ENCODE assay signal across 8 mouse cellular contexts in genomic region chr19:32387403-32388190, GRCm38 (mm10). TPM values are rescaled to one million over a fixed set of nuclear protein-coding genes. Genes with fewer than 3 reads are reported as not detected.
DNase-seq lines count a peak whose midpoint lies in the region; ATAC-seq and TF ChIP-seq lines count a peak whose summit lies in the region.

No protein-coding gene starts in this region.

- H3K9ac ChIP-seq in intestine, postnatal 0 days (ENCODE audit: low read depth, low read length): peak overlapping the region; percentile 70
- peak overlapping the region; percentile 77 for H3K9ac ChIP-seq in limb, embryonic 13.5 days
- peak overlapping the region; percentile 95 for H3K9ac ChIP-seq in midbrain, embryonic 16.5 days (ENCODE audit: low read depth, low read length)
- peak overlapping the region; percentile 79 for H3K9ac ChIP-seq in stomach, embryonic 14.5 days (replicated peaks; ENCODE audit: low read depth, low read length)

- TF ChIP-seq CTCF in intestine, postnatal 0 days (IDR thresholded peaks at IDR 0.05; ENCODE audit: low read depth): peak; percentile 60

- peak overlapping the region; percentile 97 for H3K4me2 ChIP-seq in intestine, postnatal 0 days (replicated peaks; ENCODE audit: low read depth)
- H3K4me2 ChIP-seq in limb, embryonic 13.5 days (replicated peaks): peak overlapping the region; percentile 92
- peak overlapping the region; percentile 84 for H3K4me2 ChIP-seq in midbrain, embryonic 16.5 days (ENCODE audit: low read length)
- H3K4me2 ChIP-seq in stomach, embryonic 14.5 days (replicated peaks; ENCODE audit: low read depth, low read length): peak overlapping the region; percentile 96

- H3K27ac ChIP-seq in intestine, postnatal 0 days (ENCODE audit: low read depth, low read length): peak overlapping the region; percentile 87
- peak overlapping the region; percentile 94; the same call in 1 of the 2 replicates for H3K27ac ChIP-seq in limb, embryonic 13.5 days
- H3K27ac ChIP-seq in midbrain, embryonic 16.5 days (ENCODE audit: low read length): peak overlapping the region; percentile 99
- peak overlapping the region; percentile 96 for H3K27ac ChIP-seq in stomach, embryonic 14.5 days (ENCODE audit: low read length)

- peak; percentile 53 for DNase-seq in 3T3-L1 (ENCODE audit: low read depth, low spot score)
- peak; percentile 60 for DNase-seq in T-cell, adult 2 months (ENCODE audit: low spot score)
- peak; percentile 71 for DNase-seq in embryo, embryonic 10 days (ENCODE audit: low spot score)
- DNase-seq in heart, adult 18-20 months: peak; percentile 68 to 80

- no peaks in the 10 kb centered on the region for H3K36me3 ChIP-seq in intestine, postnatal 0 days (ENCODE audit: control insufficient read depth, insufficient read depth)
- H3K36me3 ChIP-seq in limb, embryonic 13.5 days: 0 out of 2 replicates have a peak, but pooled peaks cover 3% of the 10 kb centered on the region
- no peaks in the 10 kb centered on the region for H3K36me3 ChIP-seq in midbrain, embryonic 16.5 days (ENCODE audit: control insufficient read depth, insufficient read depth, low read length)
- no peaks in the 10 kb centered on the region for H3K36me3 ChIP-seq in stomach, embryonic 14.5 days (ENCODE audit: control insufficient read depth, insufficient read depth, low read length)

- H3K4me3 ChIP-seq in intestine, postnatal 0 days (ENCODE audit: low read depth, low read length): peak overlapping the region; percentile 76
- H3K4me3 ChIP-seq in limb, embryonic 13.5 days: peak overlapping the region; percentile 84
- peak overlapping the region; percentile 92 for H3K4me3 ChIP-seq in midbrain, embryonic 16.5 days (ENCODE audit: low read depth, low read length)
- H3K4me3 ChIP-seq in stomach, embryonic 14.5 days (ENCODE audit: low read depth, low read length): peak overlapping the region; percentile 84

- under 1% methylated on average over 66 of the region's 74 CpGs for WGBS in intestine, postnatal 0 days
- WGBS in limb, embryonic 13.5 days: under 1% methylated on average over 65 of the region's 74 CpGs
- WGBS in midbrain, embryonic 16.5 days: under 1% methylated on average over 67 of the region's 74 CpGs
- WGBS in stomach, embryonic 14.5 days: under 1% methylated on average over 72 of the region's 74 CpGs

- peak; percentile 20 for ATAC-seq in intestine, postnatal 0 days
- ATAC-seq in limb, embryonic 13.5 days (ENCODE audit: low FRiP score, low read depth): peak; percentile 20; the same call in 1 of the 2 replicates
- ATAC-seq in midbrain, embryonic 16.5 days: peak; percentile 46
- ATAC-seq in stomach, embryonic 14.5 days (ENCODE audit: insufficient number of reproducible peaks, insufficient read depth, low FRiP score, low read depth): peak; percentile 12; the same call in 1 of the 2 replicates

- H3K4me1 ChIP-seq in intestine, postnatal 0 days (replicated peaks; ENCODE audit: control insufficient read depth, insufficient read depth, low read length): peaks cover 8% of the 10 kb centered on the region
- peaks cover 28% of the 10 kb centered on the region for H3K4me1 ChIP-seq in limb, embryonic 13.5 days
- peaks cover 15% of the 10 kb centered on the region for H3K4me1 ChIP-seq in midbrain, embryonic 16.5 days (ENCODE audit: control insufficient read depth, insufficient read depth, low read length)
- peaks cover 9% of the 10 kb centered on the region; the same call in 1 of the 2 replicates for H3K4me1 ChIP-seq in stomach, embryonic 14.5 days (ENCODE audit: control insufficient read depth, insufficient read depth, low read length)

- no peaks in the 10 kb centered on the region for H3K27me3 ChIP-seq in intestine, postnatal 0 days (replicated peaks; ENCODE audit: control insufficient read depth, insufficient read depth, low read length)
- no peaks in the 10 kb centered on the region for H3K27me3 ChIP-seq in limb, embryonic 13.5 days
- H3K27me3 ChIP-seq in midbrain, embryonic 16.5 days (ENCODE audit: control insufficient read depth, insufficient read depth, low read depth, low read length): no peaks in the 10 kb centered on the region
- no peaks in the 10 kb centered on the region for H3K27me3 ChIP-seq in stomach, embryonic 14.5 days (ENCODE audit: control insufficient read depth, insufficient read depth, low read length)

- no peaks in the 10 kb centered on the region for H3K9me3 ChIP-seq in intestine, postnatal 0 days (ENCODE audit: control insufficient read depth)
- H3K9me3 ChIP-seq in limb, embryonic 13.5 days: no peaks in the 10 kb centered on the region
- H3K9me3 ChIP-seq in midbrain, embryonic 16.5 days (replicated peaks; ENCODE audit: control insufficient read depth, low read length, poor library complexity, severe bottlenecking): 0 out of 2 replicates have a peak, but pooled peaks cover 3% of the 10 kb centered on the region
- H3K9me3 ChIP-seq in stomach, embryonic 14.5 days (ENCODE audit: control insufficient read depth, low read depth, low read length): no peaks in the 10 kb centered on the region

RNA-seq across cellular contexts. Expression of gene Sgms1, which starts 1.9 kb away (rescaled TPM):
- total RNA-seq in heart, adult 18-20 months (2021): 10 to 100 TPM; 55.3 to 63.9 TPM
- 18.6 and 23.6 TPM in 2 replicates for polyA plus RNA-seq in intestine, postnatal 0 days (2015; fragmentation: Nextera tagmentation; extraction: Ambion mirVana)
- 31.2 and 32.0 TPM in 2 replicates for polyA plus RNA-seq in limb, embryonic 13.5 days (2015; fragmentation: Nextera tagmentation; extraction: Ambion mirVana)
- 20.2 and 21.5 TPM in 2 replicates for polyA plus RNA-seq in midbrain, embryonic 16.5 days (2015; fragmentation: Nextera tagmentation; extraction: Ambion mirVana)
- 50.9 and 51.2 TPM in 2 replicates for polyA plus RNA-seq in stomach, embryonic 14.5 days (2014; fragmentation: Nextera tagmentation; extraction: Ambion mirVana)

Comparison
In these comparisons a context has a peak if more than half of its experiments do, and no peak if none do; other contexts are left out.
1. Peak in every context shown above with its lines: DNase-seq, ATAC-seq, H3K4me3 ChIP-seq and H3K27ac ChIP-seq.